Mouse (Mus musculus) lung, postnatal 0 days (tissue): Measurements from ENCODE around the gene Tmem231. TPM values are rescaled to one million over a fixed set of nuclear protein-coding genes. Genes with fewer than 3 reads are reported as not detected.

Experiments used
- ATAC-seq: fragments of 200-750 bp; cut with Nextera tagmentation; 2 replicates; pipeline ENCODE4 v1.8.0; 2017; ENCODE audit warnings: moderate library complexity
- DNase-seq: peaks from one replicate; pipeline ENCODE4 v3.0.0-alpha.2; 2016; ENCODE audit warnings: low spot score
- H3K27ac ChIP-seq: fragments of 300-500 bp; sonication (generic); 2 replicates; pipeline ENCODE4 v1.5.1; 2014; ENCODE audit warnings: antibody characterized with exemption, mild to moderate bottlenecking, low read length, mixed read lengths
- H3K27me3 ChIP-seq: fragments of 300-500 bp; sonication (generic); replicated peaks from 2 replicates; pipeline ENCODE4 v1.6.1; 2014; ENCODE audit warnings: low read length, mixed read lengths; ENCODE audit not compliant: insufficient read depth
- H3K36me3 ChIP-seq: fragments of 300-500 bp; sonication (generic); 2 replicates; pipeline ENCODE4 v1.6.1; 2014; ENCODE audit warnings: low read length, mixed read lengths; ENCODE audit not compliant: insufficient read depth
- H3K4me1 ChIP-seq: fragments of 300-500 bp; sonication (generic); 2 replicates; pipeline ENCODE4 v1.6.1; 2014; ENCODE audit warnings: antibody characterized with exemption, low read depth, low read length, mixed read lengths; ENCODE audit not compliant: insufficient read depth
- H3K4me2 ChIP-seq: fragments of 300-500 bp; sonication (generic); replicated peaks from 2 replicates; pipeline ENCODE4 v1.6.1; 2014; ENCODE audit warnings: low read depth, mild to moderate bottlenecking, low read length, moderate library complexity, mixed read lengths
- H3K4me3 ChIP-seq: fragments of 300-500 bp; sonication (generic); 2 replicates; pipeline ENCODE4 v1.5.1; 2014; ENCODE audit warnings: low read depth, low read length
- H3K9ac ChIP-seq: fragments of 300-500 bp; sonication (generic); replicated peaks from 2 replicates; pipeline ENCODE4 v1.6.1; 2014; ENCODE audit warnings: low read depth, mild to moderate bottlenecking
- H3K9me3 ChIP-seq: fragments of 300-500 bp; sonication (generic); 2 replicates; pipeline ENCODE4 v1.6.1; 2016; ENCODE audit warnings: low read length, mixed read lengths
- CTCF ChIP-seq: IDR thresholded peaks from 2 replicates; pipeline ENCODE4 v1.5.1; 2016; ENCODE audit warnings: antibody characterized with exemption, mild to moderate bottlenecking
- EP300 ChIP-seq: IDR thresholded peaks from 2 replicates; pipeline ENCODE4 v1.6.1; 2016; ENCODE audit warnings: antibody characterized with exemption, mild to moderate bottlenecking, control low read depth
- WGBS: fragments of 180-500 bp; shearing (Covaris S2); extraction: QIAGEN DNeasy Blood & Tissue Kit; methylation state at CpG from one replicate; pipeline ENCODE4 v1.1.7; 2014; 5-methylcytosine and 5-hydroxymethylcytosine counted together
- polyA plus RNA-seq: library from polyadenylated mRNA; unstranded; fragments of >200 nt; fragmentation: Nextera tagmentation; extraction: Ambion mirVana; gene quantifications from 2 replicates; pipeline ENCODE4 v1.2.1, GENCODE M21; 2015

Gene Tmem231
- polyA plus RNA-seq, 1 experiment from 2014 or later = 5.6 TPM

- H3K9me3 ChIP-seq = no peaks in the 10 kb centered on the region
- no peak overlapping the region for H3K9ac ChIP-seq
- no peaks in the 10 kb centered on the region for H3K27me3 ChIP-seq
- no peak overlapping the region for H3K27ac ChIP-seq
- H3K4me2 ChIP-seq = no peak overlapping the region
- peak; percentile 97 for ATAC-seq
- H3K4me1 ChIP-seq = no peaks in the 10 kb centered on the region
- peak; percentile 87 for DNase-seq
- H3K4me3 ChIP-seq = no peak overlapping the region
- WGBS = 40% methylated on average over 6 of the region's 6 CpGs
- H3K36me3 ChIP-seq = no peaks in the 10 kb centered on the region
- TF ChIP-seq EP300 (no peak), CTCF (0 out of 2 replicates have a peak, but pooled peaks have one; percentile 2)
Measured at GRCm38 (mm10) chr8:111865857-111866256, 67.8 kb downstream of the Tmem231 start.

GRCm38 (mm10) chr8:111865130-111865852, 68.4 kb downstream of the Tmem231 start:
- Histone ChIP-seq H3K4me2 (no peak overlapping the region), H3K27ac (no peak overlapping the region), H3K27me3 (no peaks in the 10 kb centered on the region), H3K36me3 (no peaks in the 10 kb centered on the region), H3K9me3 (no peaks in the 10 kb centered on the region), H3K4me1 (no peaks in the 10 kb centered on the region), H3K4me3 (no peak overlapping the region), H3K9ac (no peak overlapping the region)
- ATAC-seq (no peak), DNase-seq (no peak)
- WGBS = 75% methylated on average over 8 of the region's 8 CpGs
- TF ChIP-seq EP300 (no peak), CTCF (no peak)

GRCm38 (mm10) chr8:111864648-111865047, 69.0 kb downstream of the Tmem231 start:
- Histone ChIP-seq H3K27me3 (no peaks in the 10 kb centered on the region), H3K36me3 (no peaks in the 10 kb centered on the region), H3K27ac (no peak overlapping the region), H3K9me3 (no peaks in the 10 kb centered on the region), H3K4me3 (no peak overlapping the region), H3K4me1 (no peaks in the 10 kb centered on the region), H3K4me2 (no peak overlapping the region), H3K9ac (no peak overlapping the region)
- DNase-seq (no peak), ATAC-seq (no peak)
- 79% methylated on average over 8 of the region's 8 CpGs for WGBS
- no peak for TF ChIP-seq CTCF

- Histone ChIP-seq H3K4me2 (no peak overlapping the region), H3K4me1 (no peaks in the 10 kb centered on the region), H3K27ac (no peak overlapping the region), H3K36me3 (no peaks in the 10 kb centered on the region), H3K27me3 (no peaks in the 10 kb centered on the region), H3K9ac (no peak overlapping the region), H3K4me3 (no peak overlapping the region), H3K9me3 (no peaks in the 10 kb centered on the region)
- DNase-seq = no peak
- TF ChIP-seq CTCF = no peak
- WGBS = 55% methylated on average over 4 of the region's 4 CpGs
- no peak for ATAC-seq
Measured at GRCm38 (mm10) chr8:111863280-111863679, 70.4 kb downstream of the Tmem231 start.

Other genes starting within 250 kb of the Tmem231 start
- gene Ctrb1, start 242.9 kb downstream of the Tmem231 start, polyA plus RNA-seq = not detected in 2 replicates
- gene Bcar1, start 190.1 kb downstream of the Tmem231 start, polyA plus RNA-seq = 29.3 and 34.2 TPM in 2 replicates
- gene Cfdp1, start 79.6 kb downstream of the Tmem231 start, polyA plus RNA-seq = 93.9 and 102 TPM in 2 replicates
- 10.5 and 11.3 TPM in 2 replicates for gene Tmem170, start 57.1 kb downstream of the Tmem231 start, polyA plus RNA-seq
- gene Chst5, start 23.4 kb downstream of the Tmem231 start, polyA plus RNA-seq = 5.3 and 6.3 TPM in 2 replicates
- 287 and 320 TPM in 2 replicates for gene Gabarapl2, start 6.8 kb upstream of the Tmem231 start, polyA plus RNA-seq
- gene Adat1, start 58.4 kb upstream of the Tmem231 start, polyA plus RNA-seq = 2.4 and 2.8 TPM in 2 replicates
- gene Kars, start 77.4 kb upstream of the Tmem231 start, polyA plus RNA-seq = 67.8 and 70.5 TPM in 2 replicates
- 13.3 and 17.5 TPM in 2 replicates for gene Terf2ip, start 77.5 kb upstream of the Tmem231 start, polyA plus RNA-seq
- gene Gm6793, start 81.2 kb upstream of the Tmem231 start, polyA plus RNA-seq = 0.24 TPM in 1 of 2 replicates, not detected in the other